In the genomic region with DNA sequence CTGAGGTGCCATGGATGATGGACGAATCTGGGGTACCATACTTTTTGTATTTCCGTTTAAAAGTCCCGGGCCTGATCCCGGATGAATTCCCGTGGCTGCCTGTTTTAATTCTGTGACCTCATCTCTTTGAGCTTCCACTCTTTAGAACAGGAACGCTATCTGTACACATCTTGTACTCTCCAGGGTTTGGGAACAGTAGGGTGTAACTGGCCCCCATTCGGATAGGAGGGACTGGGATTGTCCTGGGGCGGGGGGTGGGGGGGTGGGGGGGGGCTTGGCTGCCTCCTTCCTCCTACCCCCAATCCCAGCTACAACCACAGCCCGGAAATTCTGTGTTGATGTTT, we compare ENCODE assay signal across 8 mouse cellular contexts. TPM values are rescaled to one million over a fixed set of nuclear protein-coding genes. Genes with fewer than 3 reads are reported as not detected.
DNase-seq lines count a peak whose midpoint lies in the region; ATAC-seq and TF ChIP-seq lines count a peak whose summit lies in the region.

No protein-coding gene starts in this region.

- H3K4me3 ChIP-seq in megakaryocyte, embryonic 14.5 days (replicated peaks), result peak overlapping the region; percentile 97
- H3K4me3 ChIP-seq in forebrain, embryonic 15.5 days, result peak overlapping the region; percentile 54; the same call in 1 of the 2 replicates
- peak overlapping the region; percentile 65 for H3K4me3 ChIP-seq in liver, embryonic 11.5 days (ENCODE audit: low read depth, low read length)
- peak overlapping the region; percentile 88 for H3K4me3 ChIP-seq in small intestine, adult 2 months (ENCODE audit: low read depth, low read length)

- TF ChIP-seq CTCF in small intestine, adult 2 months (IDR thresholded peaks at IDR 0.05; ENCODE audit: extremely low read depth, insufficient read length, insufficient replicate concordance, low read depth, low read length), result no peak

- WGBS in forebrain, embryonic 15.5 days, result 31% methylated on average over 9 of the region's 9 CpGs
- 13% methylated on average over 9 of the region's 9 CpGs for WGBS in liver, embryonic 11.5 days
- WGBS in small intestine, adult 2 months, result 29% methylated on average over 9 of the region's 9 CpGs

- no peak for DNase-seq in liver, embryonic 11.5 days (ENCODE audit: low spot score)
- no peak for DNase-seq in layer of hippocampus, postnatal 36 days
- no peak for DNase-seq in ovary, postnatal 14 days (ENCODE audit: low spot score)
- no peak for DNase-seq in layer of hippocampus, adult 11-12 months (ENCODE audit: low spot score)

- H3K27ac ChIP-seq in forebrain, embryonic 15.5 days (replicated peaks), result 0 out of 2 replicates have a peak overlapping the region, but pooled peaks have one; percentile 29
- 0 out of 2 replicates have a peak overlapping the region, but pooled peaks have one; percentile 62 for H3K27ac ChIP-seq in liver, embryonic 11.5 days (ENCODE audit: low read depth, low read length)
- H3K27ac ChIP-seq in small intestine, adult 2 months (ENCODE audit: insufficient read depth, low read depth, low read length), result peak overlapping the region; percentile 21

- H3K36me3 ChIP-seq in megakaryocyte, embryonic 14.5 days (replicated peaks; ENCODE audit: low read length), result peaks cover 45% of the 10 kb centered on the region
- no peaks in the 10 kb centered on the region for H3K36me3 ChIP-seq in forebrain, embryonic 15.5 days
- H3K36me3 ChIP-seq in liver, embryonic 11.5 days (ENCODE audit: control insufficient read depth, insufficient read depth, low read length), result no peaks in the 10 kb centered on the region
- no peaks in the 10 kb centered on the region for H3K36me3 ChIP-seq in small intestine, adult 2 months (ENCODE audit: control insufficient read depth, insufficient read depth, low read length)

- H3K27me3 ChIP-seq in megakaryocyte, embryonic 14.5 days (replicated peaks), result no peaks in the 10 kb centered on the region
- H3K27me3 ChIP-seq in forebrain, embryonic 15.5 days, result no peaks in the 10 kb centered on the region
- H3K27me3 ChIP-seq in liver, embryonic 11.5 days (replicated peaks; ENCODE audit: control insufficient read depth, insufficient read depth, low read length), result no peaks in the 10 kb centered on the region
- H3K27me3 ChIP-seq in small intestine, adult 2 months (ENCODE audit: control insufficient read depth, insufficient read depth, low read length), result no peaks in the 10 kb centered on the region

- ATAC-seq in megakaryocyte, adult 5-6 weeks (ENCODE audit: poor library complexity, severe bottlenecking), result no peak
- no peak for ATAC-seq in forebrain, embryonic 15.5 days (replicated peaks)
- no peak for ATAC-seq in liver, embryonic 11.5 days (replicated peaks; ENCODE audit: low FRiP score)

- H3K9ac ChIP-seq in forebrain, embryonic 15.5 days (replicated peaks), result no peak overlapping the region
- peak overlapping the region; percentile 73; the same call in 1 of the 2 replicates for H3K9ac ChIP-seq in liver, embryonic 11.5 days (ENCODE audit: low read depth, low read length)

- peaks cover 74% of the 10 kb centered on the region for H3K4me1 ChIP-seq in megakaryocyte, embryonic 14.5 days
- peaks cover 17% of the 10 kb centered on the region for H3K4me1 ChIP-seq in forebrain, embryonic 15.5 days
- peaks cover 41% of the 10 kb centered on the region for H3K4me1 ChIP-seq in liver, embryonic 11.5 days (replicated peaks; ENCODE audit: control insufficient read depth, insufficient read depth, low read length)
- peaks cover 12% of the 10 kb centered on the region for H3K4me1 ChIP-seq in small intestine, adult 2 months (ENCODE audit: control insufficient read depth, insufficient read depth, insufficient read length, low read length)

- TF ChIP-seq POLR2A in small intestine, adult 2 months (IDR thresholded peaks at IDR 0.05; ENCODE audit: low read depth, low read length), result no peak

- H3K9me3 ChIP-seq in megakaryocyte, embryonic 14.5 days, result no peaks in the 10 kb centered on the region
- H3K9me3 ChIP-seq in forebrain, embryonic 15.5 days, result no peaks in the 10 kb centered on the region
- no peaks in the 10 kb centered on the region for H3K9me3 ChIP-seq in liver, embryonic 11.5 days (ENCODE audit: control insufficient read depth, low read length)

- H3K4me2 ChIP-seq in forebrain, embryonic 15.5 days (replicated peaks), result peak overlapping the region; percentile 99; the same call in 1 of the 2 replicates
- H3K4me2 ChIP-seq in liver, embryonic 11.5 days, result peak overlapping the region; percentile 93

RNA-seq across cellular contexts. Expression of gene Rin3, which starts 1.4 kb away (rescaled TPM):
- 117 and 151 TPM in 2 replicates for polyA plus RNA-seq in megakaryocyte, embryonic 14.5 days (2012; ENCODE audit: insufficient read depth, low replicate concordance)
- total RNA-seq in megakaryocyte, adult 5-6 weeks (2015), result 188 and 204 TPM in 2 replicates
- 121 and 157 TPM in 2 replicates for total RNA-seq in megakaryocyte, adult 5-6 weeks (2017)
- polyA plus RNA-seq in forebrain, embryonic 15.5 days (2015; fragmentation: Nextera tagmentation; extraction: Ambion mirVana), result 1.3 and 1.7 TPM in 2 replicates
- polyA plus RNA-seq in liver, embryonic 11.5 days (2014; fragmentation: Nextera tagmentation; extraction: Ambion mirVana), result 10.2 and 12.9 TPM in 2 replicates
- polyA plus RNA-seq in small intestine, adult 2 months (2012; rRNA removed), result 5.9 and 10.7 TPM in 2 replicates
- total RNA-seq in layer of hippocampus, postnatal 36 days (2021), result 1 to 10 TPM; 2.1 to 4.3 TPM
